Mouse (Mus musculus): Measurements from ENCODE around the gene Reep3. TPM values are rescaled to one million over a fixed set of nuclear protein-coding genes. Genes with fewer than 3 reads are reported as not detected.
A peak's percentile ranks its signal among the peaks of the same experiment; 100 is the strongest.

Reep3 gene
- 34.5 and 35.9 TPM in 2 replicates for polyA plus RNA-seq (2015; fragmentation: Nextera tagmentation; extraction: Ambion mirVana)

- WGBS: under 1% methylated on average over 82 of the region's 97 CpGs
Measured at GRCm38 (mm10) chr10:67096621-67097436, at the start of gene Reep3. Gene Reep3, minus strand, starts transcription at chr10:67096945.

GRCm38 (mm10) chr10:67145623-67146022 is 48.9 kb upstream of the Reep3 start:
- 83% methylated on average over 4 of the region's 4 CpGs for WGBS
- Histone ChIP-seq H3K27me3 (replicated peaks) (no peaks in the 10 kb centered on the region), H3K27ac (replicated peaks) (no peak overlapping the region), H3K4me3 (replicated peaks) (no peak overlapping the region), H3K4me2 (no peak overlapping the region), H3K4me1 (peaks cover 7% of the 10 kb centered on the region; the same call in 1 of the 2 replicates), H3K9ac (replicated peaks) (no peak overlapping the region), H3K36me3 (no peaks in the 10 kb centered on the region), H3K9me3 (replicated peaks) (no peaks in the 10 kb centered on the region)
- no peak for ATAC-seq (ENCODE audit: low FRiP score)

More at GRCm38 (mm10) chr10:67096621-67097436, at the start of gene Reep3:
- H3K9ac ChIP-seq (replicated peaks): peak within 1 kb of the TSS; percentile 96
- ATAC-seq (ENCODE audit: low FRiP score): peak; percentile 83
- no peaks in the 10 kb centered on the region for H3K36me3 ChIP-seq
- H3K9me3 ChIP-seq (replicated peaks): no peaks in the 10 kb centered on the region
- peak within 1 kb of the TSS; percentile 80 for H3K4me2 ChIP-seq
- H3K27ac ChIP-seq (replicated peaks): peak within 1 kb of the TSS; percentile 100
- H3K4me1 ChIP-seq: peaks cover 49% of the 10 kb centered on the region
- no peaks in the 10 kb centered on the region for H3K27me3 ChIP-seq (replicated peaks)
- peak within 1 kb of the TSS; percentile 82 for H3K4me3 ChIP-seq (replicated peaks)

GRCm38 (mm10) chr10:67144269-67144668 is 47.5 kb upstream of the Reep3 start:
- no peaks in the 10 kb centered on the region for H3K36me3 ChIP-seq
- no peaks in the 10 kb centered on the region for H3K27me3 ChIP-seq (replicated peaks)
- H3K4me2 ChIP-seq: no peak overlapping the region
- no peak overlapping the region for H3K27ac ChIP-seq (replicated peaks)
- no peak overlapping the region for H3K9ac ChIP-seq (replicated peaks)
- H3K4me1 ChIP-seq: peaks cover 9% of the 10 kb centered on the region; the same call in 1 of the 2 replicates
- H3K4me3 ChIP-seq (replicated peaks): no peak overlapping the region
- ATAC-seq (ENCODE audit: low FRiP score): no peak
- no peaks in the 10 kb centered on the region for H3K9me3 ChIP-seq (replicated peaks)
- whole genome bisulfite sequencing: 67% methylated on average over 2 of the region's 2 CpGs

- no peak for ATAC-seq (ENCODE audit: low FRiP score)
- no peak overlapping the region for H3K4me2 ChIP-seq
- H3K36me3 ChIP-seq: no peaks in the 10 kb centered on the region
Measured at GRCm38 (mm10) chr10:67143661-67144060, 46.9 kb upstream of the Reep3 start.

GRCm38 (mm10) chr10:67137437-67137836 is 40.7 kb upstream of the Reep3 start:
- no peak overlapping the region for H3K4me3 ChIP-seq (replicated peaks)
- WGBS: 75% methylated on average over 2 of the region's 2 CpGs
- 0 out of 2 replicates have a peak, but pooled peaks cover 2% of the 10 kb centered on the region for H3K4me1 ChIP-seq

More at GRCm38 (mm10) chr10:67143661-67144060, 46.9 kb upstream of the Reep3 start:
- Histone ChIP-seq H3K4me3 (replicated peaks) (no peak overlapping the region), H3K9me3 (replicated peaks) (no peaks in the 10 kb centered on the region), H3K27me3 (replicated peaks) (no peaks in the 10 kb centered on the region), H3K9ac (replicated peaks) (no peak overlapping the region), H3K27ac (replicated peaks) (no peak overlapping the region), H3K4me1 (peaks cover 9% of the 10 kb centered on the region; the same call in 1 of the 2 replicates)

GRCm38 (mm10) chr10:67134322-67134721 is 37.6 kb upstream of the Reep3 start:
- Histone ChIP-seq H3K4me2 (no peak overlapping the region), H3K36me3 (no peaks in the 10 kb centered on the region), H3K27ac (replicated peaks) (no peak overlapping the region), H3K9ac (replicated peaks) (no peak overlapping the region), H3K27me3 (replicated peaks) (no peaks in the 10 kb centered on the region), H3K4me3 (replicated peaks) (no peak overlapping the region), H3K9me3 (replicated peaks) (no peaks in the 10 kb centered on the region), H3K4me1 (peaks cover 6% of the 10 kb centered on the region)
- no peak for ATAC-seq (ENCODE audit: low FRiP score)
- WGBS: 89% methylated on average over 2 of the region's 2 CpGs

More at GRCm38 (mm10) chr10:67137437-67137836, 40.7 kb upstream of the Reep3 start:
- Histone ChIP-seq H3K9ac (replicated peaks) (no peak overlapping the region), H3K4me2 (no peak overlapping the region), H3K9me3 (replicated peaks) (no peaks in the 10 kb centered on the region), H3K36me3 (no peaks in the 10 kb centered on the region), H3K27me3 (replicated peaks) (no peaks in the 10 kb centered on the region), H3K27ac (replicated peaks) (no peak overlapping the region)
- no peak for ATAC-seq (ENCODE audit: low FRiP score)

GRCm38 (mm10) chr10:67131709-67132108 is 35.0 kb upstream of the Reep3 start:
- ATAC-seq (ENCODE audit: low FRiP score): no peak
- H3K9me3 ChIP-seq (replicated peaks): no peaks in the 10 kb centered on the region
- no peak overlapping the region for H3K4me3 ChIP-seq (replicated peaks)
- H3K4me2 ChIP-seq: no peak overlapping the region
- no peaks in the 10 kb centered on the region for H3K36me3 ChIP-seq
- 79% methylated on average over 1 of the region's 1 CpGs for WGBS
- no peak overlapping the region for H3K9ac ChIP-seq (replicated peaks)
- H3K27me3 ChIP-seq (replicated peaks): no peaks in the 10 kb centered on the region
- peaks cover 19% of the 10 kb centered on the region for H3K4me1 ChIP-seq
- no peak overlapping the region for H3K27ac ChIP-seq (replicated peaks)

GRCm38 (mm10) chr10:67129531-67129930 is 32.8 kb upstream of the Reep3 start:
- Histone ChIP-seq H3K4me1 (peaks cover 29% of the 10 kb centered on the region), H3K4me3 (replicated peaks) (no peak overlapping the region), H3K27ac (replicated peaks) (no peak overlapping the region), H3K4me2 (no peak overlapping the region), H3K9me3 (replicated peaks) (no peaks in the 10 kb centered on the region), H3K9ac (replicated peaks) (no peak overlapping the region), H3K27me3 (replicated peaks) (no peaks in the 10 kb centered on the region), H3K36me3 (no peaks in the 10 kb centered on the region)
- WGBS: 42% methylated on average over 1 of the region's 1 CpGs
- ATAC-seq (ENCODE audit: low FRiP score): no peak

GRCm38 (mm10) chr10:67126859-67127758 is 30.4 kb upstream of the Reep3 start:
- Histone ChIP-seq H3K27ac (replicated peaks) (peak overlapping the region; percentile 95), H3K4me1 (peaks cover 48% of the 10 kb centered on the region), H3K4me3 (replicated peaks) (peak overlapping the region; percentile 90), H3K9ac (replicated peaks) (peak overlapping the region; percentile 90), H3K36me3 (no peaks in the 10 kb centered on the region), H3K4me2 (peak overlapping the region; percentile 84), H3K9me3 (replicated peaks) (no peaks in the 10 kb centered on the region), H3K27me3 (replicated peaks) (no peaks in the 10 kb centered on the region)
- peak; percentile 85 for ATAC-seq (ENCODE audit: low FRiP score)
- WGBS: under 1% methylated on average over 80 of the region's 115 CpGs

- ATAC-seq (ENCODE audit: low FRiP score): peak; percentile 76
- no peaks in the 10 kb centered on the region for H3K27me3 ChIP-seq (replicated peaks)
- no peaks in the 10 kb centered on the region for H3K36me3 ChIP-seq
- WGBS: under 1% methylated on average over 50 of the region's 50 CpGs
- H3K9ac ChIP-seq (replicated peaks): peak overlapping the region; percentile 90
- H3K27ac ChIP-seq (replicated peaks): peak overlapping the region; percentile 95
- peak overlapping the region; percentile 90 for H3K4me3 ChIP-seq (replicated peaks)
- peak overlapping the region; percentile 84 for H3K4me2 ChIP-seq
- H3K9me3 ChIP-seq (replicated peaks): no peaks in the 10 kb centered on the region
- H3K4me1 ChIP-seq: peaks cover 52% of the 10 kb centered on the region
Measured at GRCm38 (mm10) chr10:67126061-67126858, 29.5 kb upstream of the Reep3 start.

- H3K27ac ChIP-seq (replicated peaks): no peak overlapping the region
- no peak overlapping the region for H3K4me3 ChIP-seq (replicated peaks)
- WGBS: 70% methylated on average over 4 of the region's 4 CpGs
- H3K9me3 ChIP-seq (replicated peaks): no peaks in the 10 kb centered on the region
- H3K27me3 ChIP-seq (replicated peaks): no peaks in the 10 kb centered on the region
- H3K9ac ChIP-seq (replicated peaks): no peak overlapping the region
- no peak overlapping the region for H3K4me2 ChIP-seq
- ATAC-seq (ENCODE audit: low FRiP score): no peak
- no peaks in the 10 kb centered on the region for H3K36me3 ChIP-seq
- peaks cover 52% of the 10 kb centered on the region for H3K4me1 ChIP-seq
Measured at GRCm38 (mm10) chr10:67124156-67124555, 27.4 kb upstream of the Reep3 start.
